32 mouse cellular contexts compared by ENCODE assay signal in the genomic region with DNA sequence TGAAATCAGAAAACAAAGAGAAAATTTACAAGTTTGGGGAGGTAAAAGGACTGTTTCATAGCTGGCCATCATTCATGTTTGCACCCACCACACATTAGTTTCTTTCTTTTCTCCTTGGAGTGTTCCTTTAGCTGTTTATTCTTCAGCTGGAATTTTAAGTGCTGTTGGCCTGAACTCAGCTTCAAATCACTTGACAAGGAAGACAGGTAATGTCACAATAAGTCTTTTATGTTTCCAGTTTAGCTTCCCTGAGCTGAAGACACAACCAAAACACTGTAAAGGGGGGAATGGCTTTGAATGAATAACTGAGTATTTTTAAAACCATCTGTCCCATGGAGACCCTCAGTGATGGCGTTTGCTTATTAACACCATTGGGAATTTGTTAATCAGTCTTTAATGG. TPM values are rescaled to one million over a fixed set of nuclear protein-coding genes. Genes with fewer than 3 reads are reported as not detected.
"Had no signal": no experiment of that assay in that cellular context is flagged by ENCODE, and none has a peak within 500 bp of the region (broad histone marks: within the 10 kb centered on the region; RNA-seq: fewer than 3 reads in every experiment).

No protein-coding gene starts in this region.

- H3K4me3 ChIP-seq: limb, embryonic 10.5 days; limb, embryonic 12.5 days; limb, embryonic 13.5 days; limb, embryonic 15.5 days; liver, embryonic 12.5 days; liver, embryonic 13.5 days; liver, embryonic 15.5 days; lung, embryonic 15.5 days; megakaryocyte, embryonic 14.5 days; midbrain, embryonic 10.5 days; midbrain, embryonic 12.5 days; midbrain, embryonic 13.5 days; midbrain, embryonic 15.5 days; myocyte; neural tube, embryonic 12.5 days had no signal

- H3K9ac ChIP-seq: limb, embryonic 12.5 days; limb, embryonic 13.5 days; limb, embryonic 15.5 days; liver, embryonic 12.5 days; liver, embryonic 13.5 days; liver, embryonic 14.5 days; liver, embryonic 15.5 days; liver, postnatal 0 days; lung, embryonic 14.5 days; lung, embryonic 15.5 days; midbrain, embryonic 12.5 days; midbrain, embryonic 13.5 days; midbrain, embryonic 15.5 days; neural tube, embryonic 12.5 days had no signal

- H3K27me3 ChIP-seq: limb, embryonic 12.5 days; limb, embryonic 13.5 days; limb, embryonic 15.5 days; liver, embryonic 12.5 days; liver, embryonic 13.5 days; liver, embryonic 15.5 days; lung, embryonic 15.5 days; megakaryocyte, embryonic 14.5 days; midbrain, embryonic 12.5 days; midbrain, embryonic 13.5 days; midbrain, embryonic 15.5 days; neural tube, embryonic 12.5 days had no signal

- H3K27ac ChIP-seq: limb, embryonic 10.5 days; limb, embryonic 12.5 days; limb, embryonic 13.5 days; limb, embryonic 15.5 days; liver, embryonic 12.5 days; liver, embryonic 13.5 days; liver, embryonic 14.5 days; liver, embryonic 15.5 days; lung, embryonic 15.5 days; macrophage; midbrain, embryonic 10.5 days; midbrain, embryonic 12.5 days; midbrain, embryonic 13.5 days; midbrain, embryonic 15.5 days; neural tube, embryonic 12.5 days had no signal

- DNase-seq: left cerebral cortex, postnatal 4 days; liver; liver, embryonic 13.5 days; liver, postnatal 0 days; lung, adult 2 months; lung, embryonic 14.5 days; lung, postnatal 10 days; lung, postnatal 14 days; lung, postnatal 36 days; lung, postnatal 4 days; midbrain, embryonic 14.5 days had no signal

- H3K4me1 ChIP-seq: limb, embryonic 10.5 days; limb, embryonic 12.5 days; limb, embryonic 13.5 days; limb, embryonic 15.5 days; liver, embryonic 12.5 days; liver, embryonic 13.5 days; liver, embryonic 15.5 days; lung, embryonic 15.5 days; megakaryocyte, embryonic 14.5 days; midbrain, embryonic 10.5 days; midbrain, embryonic 12.5 days; midbrain, embryonic 13.5 days; midbrain, embryonic 15.5 days; neural tube, embryonic 12.5 days had no signal

- H3K4me2 ChIP-seq: limb, embryonic 12.5 days; limb, embryonic 13.5 days; limb, embryonic 15.5 days; liver, embryonic 11.5 days; liver, embryonic 12.5 days; liver, embryonic 13.5 days; liver, embryonic 15.5 days; lung, embryonic 14.5 days; lung, embryonic 15.5 days; midbrain, embryonic 11.5 days; midbrain, embryonic 12.5 days; midbrain, embryonic 13.5 days; midbrain, embryonic 15.5 days; neural tube, embryonic 12.5 days had no signal

- ATAC-seq: liver, embryonic 12.5 days; liver, postnatal 0 days; lung, postnatal 0 days; midbrain, embryonic 13.5 days; midbrain, embryonic 15.5 days; midbrain, embryonic 16.5 days had no signal

- H3K36me3 ChIP-seq: limb, embryonic 10.5 days; limb, embryonic 12.5 days; limb, embryonic 13.5 days; limb, embryonic 15.5 days; liver, embryonic 12.5 days; liver, embryonic 13.5 days; liver, embryonic 15.5 days; lung, embryonic 15.5 days; midbrain, embryonic 10.5 days; midbrain, embryonic 12.5 days; midbrain, embryonic 13.5 days; midbrain, embryonic 15.5 days; neural tube, embryonic 12.5 days had no signal

- H3K9me3 ChIP-seq: limb, embryonic 10.5 days; limb, embryonic 12.5 days; limb, embryonic 13.5 days; limb, embryonic 15.5 days; liver, embryonic 12.5 days; liver, embryonic 13.5 days; liver, embryonic 15.5 days; lung, embryonic 15.5 days; megakaryocyte, embryonic 14.5 days; midbrain, embryonic 10.5 days; midbrain, embryonic 12.5 days; midbrain, embryonic 13.5 days; midbrain, embryonic 15.5 days; neural tube, embryonic 12.5 days had no signal

RNA-seq across cellular contexts. Expression of gene Slc6a15, which starts 58.2 kb away (rescaled TPM):
- polyA plus RNA-seq: liver, adult 2 months; macrophage had no signal
